Mouse (Mus musculus): ENCODE data around the gene Gsx2. TPM values are rescaled to one million over a fixed set of nuclear protein-coding genes. Genes with fewer than 3 reads are reported as not detected.

The Gsx2 gene
- polyA plus RNA-seq, 1 experiment: not detected

DNA sequence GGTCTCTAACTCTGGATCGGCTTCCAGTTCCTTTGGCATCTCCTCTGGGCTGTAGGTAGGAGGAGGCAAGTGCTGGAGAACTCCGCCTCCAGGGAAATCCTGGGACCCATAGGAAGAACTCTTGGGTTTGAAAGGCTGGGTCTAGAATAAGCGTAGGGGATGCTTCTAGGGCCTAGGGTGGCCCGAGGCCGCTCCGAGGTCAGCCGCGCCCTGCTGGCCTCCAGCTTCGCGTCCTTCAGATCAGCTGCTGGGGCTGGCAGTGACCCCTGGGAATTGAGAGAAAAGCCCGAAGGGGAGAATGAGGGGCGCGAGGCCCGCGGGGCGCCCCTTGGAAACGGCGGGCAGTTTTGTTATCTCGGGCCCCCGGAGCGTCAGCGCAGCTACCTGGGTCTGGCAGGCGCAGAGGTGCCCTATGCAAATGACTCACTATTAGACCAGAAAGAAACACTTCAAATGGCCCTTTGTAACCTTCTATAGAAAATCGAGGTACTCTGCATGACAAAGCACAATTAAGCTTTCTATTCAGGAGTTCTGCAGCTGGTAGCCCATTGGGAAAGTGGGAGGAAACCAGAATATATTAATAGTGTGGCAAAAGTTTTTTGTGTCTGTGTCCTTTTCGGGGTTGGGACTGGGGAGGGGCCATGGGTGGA lies 9.6 kb downstream of the Gsx2 start:
- DNase-seq: no peak
- WGBS: 6% methylated on average over 25 of the region's 25 CpGs
- no peak for TF ChIP-seq POLR2A (IDR thresholded peaks at IDR 0.05; ENCODE audit: borderline replicate concordance, extremely low read depth, low read depth, low read length)
- TF ChIP-seq CTCF (IDR thresholded peaks at IDR 0.05; ENCODE audit: insufficient read depth, low read length): no peak
- Histone ChIP-seq H3K4me3 (replicated peaks; ENCODE audit: extremely low read depth, low read depth, low read length) (no peak overlapping the region), H3K4me1 (ENCODE audit: control insufficient read depth, insufficient read depth, low read length) (no peaks in the 10 kb centered on the region; the same call in 1 of the 2 replicates)

DNA sequence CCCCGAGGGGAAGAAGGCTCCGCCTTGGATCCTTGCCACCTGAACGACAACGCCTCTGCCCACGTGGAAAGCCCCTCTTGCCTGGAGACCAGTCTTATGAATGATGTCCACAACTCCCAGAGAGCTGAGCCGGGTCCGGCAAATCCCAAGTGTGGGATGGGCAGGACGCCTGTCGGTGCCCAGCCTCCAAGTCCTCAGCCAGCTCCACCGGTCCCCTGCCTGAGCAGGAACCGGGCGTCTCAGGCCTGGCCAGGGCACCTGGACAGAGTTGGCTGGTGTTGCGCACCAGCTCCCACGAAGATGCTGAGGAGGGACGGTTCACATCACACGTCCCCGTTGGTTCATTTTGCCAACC lies 10.1 kb downstream of the Gsx2 start:
- no peak for DNase-seq
- Histone ChIP-seq H3K4me3 (replicated peaks; ENCODE audit: extremely low read depth, low read depth, low read length) (no peak overlapping the region), H3K4me1 (ENCODE audit: control insufficient read depth, insufficient read depth, low read length) (no peaks in the 10 kb centered on the region; the same call in 1 of the 2 replicates)
- 9% methylated on average over 17 of the region's 17 CpGs for WGBS
- TF ChIP-seq POLR2A (IDR thresholded peaks at IDR 0.05; ENCODE audit: borderline replicate concordance, extremely low read depth, low read depth, low read length) (no peak), CTCF (IDR thresholded peaks at IDR 0.05; ENCODE audit: insufficient read depth, low read length) (no peak)

DNA sequence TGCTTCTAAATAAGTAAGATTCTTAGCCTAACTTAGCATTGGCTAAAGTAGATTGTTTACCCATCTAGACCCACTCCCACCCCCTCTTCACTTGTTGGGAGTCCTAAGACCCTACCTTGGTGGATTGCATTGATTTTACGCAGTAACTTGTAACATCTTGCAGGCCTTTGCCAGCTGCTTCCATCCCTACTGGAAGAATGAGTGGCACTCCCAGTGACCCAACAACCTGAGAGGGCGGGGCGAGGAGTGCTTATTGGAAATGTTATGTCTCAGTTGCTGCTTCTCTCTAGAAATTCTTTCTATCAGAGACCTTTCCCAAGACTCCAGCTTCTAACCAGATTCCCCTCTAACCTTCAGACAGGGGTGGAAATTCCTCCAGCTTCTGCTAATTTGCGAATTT lies 10.5 kb downstream of the Gsx2 start:
- Histone ChIP-seq H3K4me3 (replicated peaks; ENCODE audit: extremely low read depth, low read depth, low read length) (no peak overlapping the region), H3K4me1 (ENCODE audit: control insufficient read depth, insufficient read depth, low read length) (no peaks in the 10 kb centered on the region; the same call in 1 of the 2 replicates)
- DNase-seq: no peak
- TF ChIP-seq POLR2A (IDR thresholded peaks at IDR 0.05; ENCODE audit: borderline replicate concordance, extremely low read depth, low read depth, low read length): no peak
- TF ChIP-seq CTCF (IDR thresholded peaks at IDR 0.05; ENCODE audit: insufficient read depth, low read length): no peak
- 26% methylated on average over 4 of the region's 4 CpGs for WGBS

DNA sequence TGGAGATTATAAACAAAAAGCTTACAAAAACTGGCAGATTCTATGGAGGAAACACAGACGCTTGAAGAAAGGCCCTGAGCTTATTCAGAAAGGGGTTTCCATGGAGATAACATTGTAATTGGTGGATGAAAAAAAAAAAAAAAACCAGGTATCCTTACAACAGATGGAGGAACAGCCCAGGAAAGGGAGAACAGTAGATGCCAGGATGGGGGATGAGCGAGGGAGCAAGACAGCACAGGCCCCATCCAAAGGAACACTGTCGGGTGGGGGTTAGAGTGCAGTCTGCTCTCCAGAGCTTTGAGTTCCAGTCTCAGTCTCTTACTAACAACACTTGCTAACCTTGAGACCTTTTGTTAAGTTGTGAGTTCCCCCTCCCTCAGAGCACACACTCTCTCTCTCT lies 31.1 kb downstream of the Gsx2 start:
- Histone ChIP-seq H3K4me3 (replicated peaks; ENCODE audit: extremely low read depth, low read depth, low read length) (no peak overlapping the region), H3K4me1 (ENCODE audit: control insufficient read depth, insufficient read depth, low read length) (no peaks in the 10 kb centered on the region)
- DNase-seq: no peak
- WGBS: 75% methylated on average over 3 of the region's 3 CpGs
- no peak for TF ChIP-seq CTCF (IDR thresholded peaks at IDR 0.05; ENCODE audit: insufficient read depth, low read length)
- TF ChIP-seq POLR2A (IDR thresholded peaks at IDR 0.05; ENCODE audit: borderline replicate concordance, extremely low read depth, low read depth, low read length): no peak

DNA sequence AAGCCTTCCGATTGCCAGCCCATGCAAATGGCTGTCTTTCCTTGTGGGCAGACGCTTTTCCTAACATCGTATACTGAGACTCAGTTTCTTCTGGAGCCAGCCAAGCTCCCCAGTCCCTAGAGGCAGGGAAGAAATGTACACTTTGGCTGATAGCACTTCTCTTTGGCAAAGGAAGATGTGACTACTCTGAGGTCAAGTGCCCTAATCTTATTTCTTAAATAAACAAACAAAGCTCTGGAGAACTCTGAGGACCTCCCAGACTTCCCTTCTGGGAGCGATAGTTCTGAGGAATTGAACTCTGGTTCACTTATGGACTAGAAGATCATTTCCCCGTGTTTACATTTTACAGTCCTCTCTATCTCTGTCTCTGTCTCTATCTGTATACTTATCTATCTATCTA lies 34.0 kb downstream of the Gsx2 start:
- DNase-seq: no peak
- Histone ChIP-seq H3K4me3 (replicated peaks; ENCODE audit: extremely low read depth, low read depth, low read length) (no peak overlapping the region), H3K4me1 (ENCODE audit: control insufficient read depth, insufficient read depth, low read length) (no peaks in the 10 kb centered on the region)
- 14% methylated on average over 5 of the region's 5 CpGs for WGBS
- TF ChIP-seq POLR2A (IDR thresholded peaks at IDR 0.05; ENCODE audit: borderline replicate concordance, extremely low read depth, low read depth, low read length) (no peak), CTCF (IDR thresholded peaks at IDR 0.05; ENCODE audit: insufficient read depth, low read length) (no peak)

DNA sequence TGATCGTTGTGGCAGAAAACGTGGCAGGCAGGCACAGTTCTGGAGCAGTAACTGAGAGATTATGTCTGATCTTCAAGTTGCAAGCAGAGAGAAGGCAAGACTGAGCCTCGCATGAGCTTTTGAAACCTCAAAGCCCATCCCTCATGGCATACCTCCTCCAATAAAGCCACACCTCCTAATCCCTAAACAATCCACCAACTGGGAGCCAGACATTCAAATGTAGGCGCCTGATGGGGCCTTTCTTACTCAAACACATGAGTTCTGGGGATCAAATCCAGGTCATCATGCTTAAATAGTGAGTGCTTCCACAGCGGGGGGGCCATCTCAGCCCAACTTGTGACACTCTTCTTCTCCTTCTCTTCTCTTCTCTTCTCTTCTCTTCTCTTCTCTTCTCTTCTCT lies 36.4 kb downstream of the Gsx2 start:
- WGBS: 70% methylated on average over 5 of the region's 5 CpGs
- DNase-seq: no peak
- no peaks in the 10 kb centered on the region for H3K4me1 ChIP-seq (ENCODE audit: control insufficient read depth, insufficient read depth, low read length)
- TF ChIP-seq POLR2A (IDR thresholded peaks at IDR 0.05; ENCODE audit: borderline replicate concordance, extremely low read depth, low read depth, low read length) (no peak), CTCF (IDR thresholded peaks at IDR 0.05; ENCODE audit: insufficient read depth, low read length) (no peak)
- H3K4me3 ChIP-seq (replicated peaks; ENCODE audit: extremely low read depth, low read depth, low read length): no peak overlapping the region

DNA sequence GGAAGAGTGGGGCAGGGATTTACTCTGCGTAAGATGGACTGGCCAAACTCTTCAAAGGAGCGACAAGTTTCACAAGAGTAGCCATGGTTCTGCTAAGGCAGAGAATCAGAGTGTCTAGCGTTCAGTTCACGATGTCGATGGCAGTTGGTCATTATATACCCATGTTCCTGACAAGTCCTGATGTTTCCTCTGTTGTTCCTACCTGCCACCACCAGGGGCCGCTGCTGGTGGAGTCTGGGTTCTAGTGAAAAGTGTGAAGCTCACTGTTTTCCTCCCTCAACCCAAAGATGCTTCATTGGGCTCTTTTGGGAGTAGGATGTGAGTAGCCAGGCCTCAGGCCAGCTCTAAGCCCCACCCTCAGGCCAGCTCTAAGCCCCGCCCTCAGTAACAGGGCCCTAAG lies 43.4 kb downstream of the Gsx2 start:
- 66% methylated on average over 7 of the region's 7 CpGs for WGBS
- DNase-seq: no peak

DNA sequence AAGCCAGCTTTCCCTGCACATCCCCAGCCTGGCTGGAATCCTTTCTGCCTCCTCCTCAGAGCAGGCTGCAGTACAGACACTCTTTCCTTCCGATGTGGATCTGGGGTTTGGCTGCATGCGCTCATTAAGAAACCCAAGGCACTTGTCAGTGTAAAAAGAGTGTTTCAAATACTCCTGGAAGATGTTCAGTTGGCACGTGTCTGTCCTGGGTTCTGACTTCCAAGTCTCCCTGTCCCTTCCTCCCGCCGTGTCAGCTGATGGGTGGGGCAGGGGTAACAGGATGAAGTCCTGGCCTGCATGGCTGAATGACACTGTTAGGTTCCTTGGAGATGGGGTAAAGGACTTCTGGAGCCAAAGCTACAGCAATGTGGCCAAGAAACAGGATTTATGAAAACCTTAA lies 46.2 kb downstream of the Gsx2 start:
- no peaks in the 10 kb centered on the region for H3K4me1 ChIP-seq (ENCODE audit: control insufficient read depth, insufficient read depth, low read length)
- no peak for DNase-seq
- no peak for TF ChIP-seq POLR2A (IDR thresholded peaks at IDR 0.05; ENCODE audit: borderline replicate concordance, extremely low read depth, low read depth, low read length)
- no peak for TF ChIP-seq CTCF (IDR thresholded peaks at IDR 0.05; ENCODE audit: insufficient read depth, low read length)
- no peak overlapping the region for H3K4me3 ChIP-seq (replicated peaks; ENCODE audit: extremely low read depth, low read depth, low read length)
- WGBS: 32% methylated on average over 5 of the region's 5 CpGs

More for the DNA sequence above, 43.4 kb downstream of the Gsx2 start:
- TF ChIP-seq POLR2A (IDR thresholded peaks at IDR 0.05; ENCODE audit: borderline replicate concordance, extremely low read depth, low read depth, low read length) (no peak), CTCF (IDR thresholded peaks at IDR 0.05; ENCODE audit: insufficient read depth, low read length) (peak; percentile 36; the same call in 1 of the 2 replicates)
- no peak overlapping the region for H3K4me3 ChIP-seq (replicated peaks; ENCODE audit: extremely low read depth, low read depth, low read length)
- no peaks in the 10 kb centered on the region for H3K4me1 ChIP-seq (ENCODE audit: control insufficient read depth, insufficient read depth, low read length)

Other genes with a start within 250 kb of the Gsx2 start
- gene Chic2, start 30.8 kb upstream of the Gsx2 start, polyA plus RNA-seq (2012; rRNA removed): 5.0 and 10.6 TPM in 2 replicates
- 51.0 and 82.2 TPM in 2 replicates for gene Pdgfra, start 76.7 kb downstream of the Gsx2 start, polyA plus RNA-seq (2012; rRNA removed)